Mouse (Mus musculus) retina, postnatal 7 days (tissue): ENCODE results near the gene Polm.

Experiments
- DNase-seq: peaks from one replicate; pipeline ENCODE4 v3.0.0-alpha.2; 2012; ENCODE audit warnings: low read depth, low spot score

The Polm gene

GRCm38 (mm10) chr11:5803551-5803981, 34.2 kb downstream of the Polm start, which contains the start of gene Pgam2:
Gene Pgam2 (minus strand): TSS chr11:5803733.
- DNase-seq: no peak

- DNase-seq: no peak
These were observed 35.2 kb downstream of the Polm start for GRCm38 (mm10) chr11:5802457-5803217.

GRCm38 (mm10) chr11:5802005-5802404, 35.8 kb downstream of the Polm start:
- no peak for DNase-seq

GRCm38 (mm10) chr11:5801511-5801910, 36.3 kb downstream of the Polm start:
- no peak for DNase-seq

GRCm38 (mm10) chr11:5799621-5800490, 38.0 kb downstream of the Polm start:
- DNase-seq: no peak

- DNase-seq: no peak
These were observed 39.9 kb downstream of the Polm start for GRCm38 (mm10) chr11:5797928-5798327.

- DNase-seq: no peak
These were observed 40.4 kb downstream of the Polm start for GRCm38 (mm10) chr11:5797371-5797770.

- DNase-seq: no peak
These were observed 40.9 kb downstream of the Polm start for GRCm38 (mm10) chr11:5796939-5797338.

GRCm38 (mm10) chr11:5795706-5796105, 42.1 kb downstream of the Polm start:
- no peak for DNase-seq

- no peak for DNase-seq
These were observed 42.5 kb downstream of the Polm start for GRCm38 (mm10) chr11:5795290-5795689.

- DNase-seq: no peak
These were observed 47.4 kb downstream of the Polm start for GRCm38 (mm10) chr11:5790431-5790830.

- no peak for DNase-seq
These were observed 48.0 kb downstream of the Polm start for GRCm38 (mm10) chr11:5789754-5790333.

- no peak for DNase-seq
These were observed 48.6 kb downstream of the Polm start for GRCm38 (mm10) chr11:5789071-5789753.

GRCm38 (mm10) chr11:5788056-5789014, 49.5 kb downstream of the Polm start, which contains the start of gene Dbnl:
Gene Dbnl (plus strand): TSS chr11:5788488.
- DNase-seq: peak; percentile 90

GRCm38 (mm10) chr11:5787671-5788055, 50.2 kb downstream of the Polm start:
- DNase-seq: no peak

- DNase-seq: no peak
These were observed 52.1 kb downstream of the Polm start for GRCm38 (mm10) chr11:5785732-5786131.

GRCm38 (mm10) chr11:5782199-5782944, 55.4 kb downstream of the Polm start:
- DNase-seq: no peak

- no peak for DNase-seq
These were observed 57.7 kb downstream of the Polm start for GRCm38 (mm10) chr11:5780035-5780499.

GRCm38 (mm10) chr11:5778481-5778880, 59.3 kb downstream of the Polm start:
- DNase-seq: no peak
